Mouse (Mus musculus) spleen, adult 2 months (tissue): Measurements from ENCODE around the gene Srgap2. TPM values are rescaled to one million over a fixed set of nuclear protein-coding genes. Genes with fewer than 3 reads are reported as not detected.

Experiments used
- DNase-seq, 2 experiments: peaks; one replicate each; pipeline versions ENCODE4 v3.0.0 to v3.0.0-alpha.2; 2012 to 2021; ENCODE audit warnings: low spot score in 2 of 2, low read depth in 1 of 2
- H3K27ac ChIP-seq: fragments of 200-500 bp; 2 replicates; pipeline ENCODE4 v1.5.1; 2012; ENCODE audit warnings: low read length, inconsistent platforms; ENCODE audit not compliant: insufficient read depth
- H3K27me3 ChIP-seq: fragments of 200-500 bp; 2 replicates; pipeline ENCODE4 v1.6.1; 2012; ENCODE audit warnings: mild to moderate bottlenecking, moderate library complexity, low read length, inconsistent platforms; ENCODE audit not compliant: control insufficient read depth, insufficient read depth
- H3K36me3 ChIP-seq: fragments of 200-500 bp; 2 replicates; pipeline ENCODE4 v1.6.1; 2012; ENCODE audit warnings: mild to moderate bottlenecking, low read length, inconsistent platforms; ENCODE audit not compliant: control insufficient read depth, insufficient read depth
- H3K4me1 ChIP-seq: fragments of 200-500 bp; 2 replicates; pipeline ENCODE4 v1.6.1; 2011; ENCODE audit warnings: inconsistent platforms; ENCODE audit not compliant: control insufficient read depth, insufficient read depth, insufficient read length
- H3K4me3 ChIP-seq: fragments of 200-500 bp; 2 replicates; pipeline ENCODE4 v1.5.1; 2011; ENCODE audit warnings: mild to moderate bottlenecking, inconsistent platforms; ENCODE audit not compliant: insufficient read depth, insufficient read length; ENCODE audit errors: extremely low read depth
- CTCF ChIP-seq: fragments of 200-500 bp; IDR thresholded peaks from 2 replicates; pipeline ENCODE4 v1.5.1; 2011; ENCODE audit warnings: mild to moderate bottlenecking, inconsistent platforms; ENCODE audit not compliant: insufficient read depth, insufficient read length, insufficient replicate concordance; ENCODE audit errors: extremely low read depth
- POLR2A ChIP-seq: fragments of 200-500 bp; IDR thresholded peaks from 2 replicates; pipeline ENCODE4 v1.6.1; 2011; ENCODE audit warnings: low read depth, low read length, inconsistent platforms
- WGBS: fragments of 180-500 bp; shearing (Covaris S2); methylation state at CpG from one replicate; pipeline ENCODE4 v1.1.7; 2018; 5-methylcytosine and 5-hydroxymethylcytosine counted together
- polyA plus RNA-seq: library from polyadenylated mRNA; depleted of rRNA; stranded (reverse); fragments of >200 nt; gene quantifications from 2 replicates; pipeline ENCODE4 v1.2.3, GENCODE M21; 2012

Srgap2 gene
- polyA plus RNA-seq, 1 experiment = 11.0 TPM

DNA sequence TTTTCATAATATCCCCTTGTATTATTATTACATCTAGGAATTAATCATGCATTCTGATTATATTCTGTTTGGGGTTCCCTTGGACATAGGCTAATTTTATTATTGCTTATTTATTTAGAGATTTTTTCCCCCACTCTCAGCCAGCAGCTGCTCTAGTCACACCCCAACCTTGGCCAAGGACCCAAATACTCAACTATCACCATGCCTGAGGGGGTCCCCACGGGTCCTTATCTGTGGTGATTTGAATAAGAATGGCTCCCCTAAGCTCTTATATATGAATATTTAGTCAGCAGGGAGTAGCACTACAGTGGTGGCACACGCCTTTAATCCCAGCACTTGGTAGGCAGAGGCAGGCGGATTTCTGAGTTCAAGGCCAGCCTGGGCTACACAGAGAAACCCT is 215.9 kb downstream of the Srgap2 start:
- H3K4me1 ChIP-seq = no peaks in the 10 kb centered on the region
- WGBS = 89% methylated on average over 3 of the region's 3 CpGs
- H3K36me3 ChIP-seq = peaks cover 6% of the 10 kb centered on the region; the same call in 1 of the 2 replicates
- no peaks in the 10 kb centered on the region for H3K27me3 ChIP-seq
- no peak overlapping the region for H3K27ac ChIP-seq
- no peak overlapping the region for H3K4me3 ChIP-seq
- DNase-seq = no peak
- no peak for TF ChIP-seq CTCF
- no peak for TF ChIP-seq POLR2A

DNA sequence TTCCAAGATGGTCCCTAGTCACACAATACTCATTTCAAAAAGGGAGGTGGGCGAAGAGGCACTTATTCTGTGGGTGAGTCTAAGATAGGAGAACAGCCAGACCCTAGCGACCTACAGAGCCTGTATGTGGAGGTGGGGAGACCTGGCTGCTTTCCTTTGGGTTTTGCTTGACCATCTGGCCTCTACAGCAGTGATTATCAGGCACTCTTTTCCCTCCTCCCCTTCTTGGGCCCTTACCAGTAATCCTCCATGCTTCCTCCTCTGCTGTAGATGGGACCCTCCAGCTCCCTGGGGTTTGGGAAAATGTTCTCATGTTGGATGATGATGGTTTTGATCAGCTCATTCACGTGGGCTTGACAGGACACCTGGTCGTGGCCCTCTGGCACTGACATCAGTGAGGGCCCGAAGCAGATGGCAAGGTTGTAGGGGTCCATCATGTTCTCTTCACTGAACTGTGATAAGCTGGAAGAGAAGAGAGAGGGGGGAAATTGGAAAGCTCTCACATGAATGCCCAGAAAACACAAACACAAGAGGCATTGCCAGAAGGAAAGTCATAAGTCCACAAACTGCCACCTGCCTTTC is 216.8 kb downstream of the Srgap2 start:
- Histone ChIP-seq H3K27me3 (no peaks in the 10 kb centered on the region), H3K4me1 (no peaks in the 10 kb centered on the region), H3K4me3 (no peak overlapping the region), H3K36me3 (0 out of 2 replicates have a peak, but pooled peaks cover 3% of the 10 kb centered on the region), H3K27ac (no peak overlapping the region)
- no peak for DNase-seq
- WGBS = 94% methylated on average over 5 of the region's 5 CpGs
- no peak for TF ChIP-seq CTCF
- TF ChIP-seq POLR2A = no peak

DNA sequence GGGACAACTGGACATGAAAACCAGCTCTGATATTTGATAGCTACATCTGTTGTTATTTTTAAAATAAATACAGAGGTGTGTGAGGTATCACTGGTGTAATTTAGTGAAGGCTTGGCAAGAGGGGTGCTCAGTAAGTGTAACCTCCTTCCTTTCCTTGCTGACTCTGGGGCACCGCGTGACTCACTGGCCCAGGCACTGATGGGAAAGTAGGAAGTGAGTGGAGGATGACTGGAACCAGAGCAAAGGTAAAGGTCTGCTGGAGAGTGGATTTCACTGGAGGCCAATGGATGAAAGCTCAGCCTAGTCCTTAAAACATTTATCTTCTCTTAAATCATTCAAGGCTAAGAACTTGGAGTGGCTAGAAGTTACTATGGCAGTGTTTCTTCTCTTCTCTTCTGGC is 226.4 kb downstream of the Srgap2 start:
- Histone ChIP-seq H3K27me3 (no peaks in the 10 kb centered on the region), H3K36me3 (peaks cover 9% of the 10 kb centered on the region), H3K4me3 (no peak overlapping the region), H3K27ac (no peak overlapping the region), H3K4me1 (no peaks in the 10 kb centered on the region)
- no peak for DNase-seq
- TF ChIP-seq CTCF (no peak), POLR2A (no peak)
- WGBS = 96% methylated on average over 2 of the region's 2 CpGs

DNA sequence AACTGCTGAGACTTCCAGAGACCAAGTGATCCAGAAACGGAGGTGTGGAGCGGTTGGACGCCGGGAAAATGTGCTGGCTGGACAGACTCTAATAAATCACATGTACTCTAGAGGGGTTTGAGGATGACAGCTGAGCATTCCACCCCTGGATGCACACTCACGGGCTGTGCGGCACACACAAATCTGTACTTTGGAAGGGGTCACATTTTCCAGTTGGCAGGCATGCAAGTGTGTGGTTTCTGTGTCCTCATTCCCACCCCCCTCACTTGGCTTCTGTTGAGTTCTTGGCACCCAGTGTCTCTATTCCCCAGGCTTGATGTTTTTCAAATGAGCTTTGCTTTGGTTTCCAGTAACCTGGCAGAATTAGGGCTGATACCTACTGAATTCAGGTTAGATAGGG is 227.4 kb downstream of the Srgap2 start:
- H3K27ac ChIP-seq = no peak overlapping the region
- peaks cover 11% of the 10 kb centered on the region for H3K36me3 ChIP-seq
- H3K4me3 ChIP-seq = no peak overlapping the region
- 94% methylated on average over 6 of the region's 6 CpGs for WGBS
- no peak for TF ChIP-seq CTCF
- TF ChIP-seq POLR2A = no peak
- H3K4me1 ChIP-seq = no peaks in the 10 kb centered on the region
- no peaks in the 10 kb centered on the region for H3K27me3 ChIP-seq
- no peak for DNase-seq

DNA sequence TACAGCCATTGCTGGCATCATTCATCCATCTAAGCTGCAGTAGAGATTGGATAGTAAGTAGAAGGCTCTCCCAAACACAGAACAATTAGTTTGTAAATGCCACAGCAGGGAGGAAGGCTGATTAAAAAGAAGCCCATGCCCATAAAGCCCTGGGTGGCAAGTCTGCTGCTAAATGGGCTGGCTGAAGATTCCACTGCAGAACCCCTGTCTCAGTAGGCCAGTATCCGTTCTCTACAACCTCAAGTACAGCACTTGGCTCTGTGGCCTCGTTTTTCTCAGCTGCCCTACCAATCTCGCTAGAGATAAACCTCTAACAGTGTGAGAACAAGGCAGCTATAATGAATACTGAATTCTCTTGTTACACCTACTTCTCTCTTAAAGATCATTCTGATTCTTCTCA is 227.9 kb downstream of the Srgap2 start:
- no peak for DNase-seq
- Histone ChIP-seq H3K36me3 (peaks cover 11% of the 10 kb centered on the region), H3K27ac (no peak overlapping the region), H3K27me3 (no peaks in the 10 kb centered on the region), H3K4me1 (no peaks in the 10 kb centered on the region), H3K4me3 (no peak overlapping the region)
- TF ChIP-seq CTCF = no peak
- no peak for TF ChIP-seq POLR2A
- 87% methylated on average over 3 of the region's 3 CpGs for WGBS

DNA sequence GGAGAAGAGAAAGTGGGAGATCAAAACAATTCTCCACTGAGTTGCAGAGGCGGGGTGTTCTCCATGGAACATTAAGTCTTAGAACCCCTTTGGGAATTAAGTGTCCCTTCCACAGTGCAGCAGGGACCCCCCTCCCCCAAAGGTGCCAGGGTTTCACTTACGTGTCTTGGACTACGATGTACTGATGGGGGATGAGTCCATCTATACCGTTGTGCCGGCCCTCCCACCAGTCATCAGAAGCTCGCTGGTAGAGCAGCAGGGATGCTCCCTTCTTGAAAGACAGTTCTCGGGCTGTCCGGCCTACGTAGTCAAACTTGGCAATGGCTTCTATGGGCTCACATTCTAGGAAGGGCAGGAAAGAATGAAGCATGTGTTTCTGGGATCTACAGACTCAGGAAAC is 229.0 kb downstream of the Srgap2 start:
- H3K4me3 ChIP-seq = no peak overlapping the region
- 94% methylated on average over 9 of the region's 9 CpGs for WGBS
- H3K36me3 ChIP-seq = peaks cover 11% of the 10 kb centered on the region
- no peak overlapping the region for H3K27ac ChIP-seq
- H3K4me1 ChIP-seq = no peaks in the 10 kb centered on the region
- no peaks in the 10 kb centered on the region for H3K27me3 ChIP-seq
- DNase-seq = no peak
- TF ChIP-seq CTCF (no peak), POLR2A (no peak)

DNA sequence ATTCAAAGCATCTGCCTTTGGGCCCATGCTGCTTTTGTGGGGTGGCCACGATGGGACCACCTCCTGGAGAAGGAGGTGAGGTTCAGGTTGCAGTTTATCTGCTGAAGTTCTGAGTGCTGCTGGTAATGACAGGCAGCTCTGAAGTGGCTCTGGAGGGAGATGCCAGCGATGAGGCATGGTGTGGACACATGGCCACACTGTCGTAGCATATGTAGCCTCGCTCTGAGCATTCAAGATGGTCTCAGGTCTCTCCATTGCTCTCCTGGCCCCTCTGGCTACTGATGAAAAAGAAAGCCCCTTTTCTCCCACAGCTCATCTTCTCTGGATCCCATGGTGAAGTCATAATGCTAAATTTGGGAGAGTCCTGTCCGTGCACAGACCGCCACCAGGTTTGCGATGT is 230.4 kb downstream of the Srgap2 start:
- Histone ChIP-seq H3K4me1 (no peaks in the 10 kb centered on the region), H3K27ac (no peak overlapping the region), H3K4me3 (no peak overlapping the region), H3K36me3 (peaks cover 13% of the 10 kb centered on the region), H3K27me3 (no peaks in the 10 kb centered on the region)
- WGBS = 95% methylated on average over 7 of the region's 7 CpGs
- DNase-seq = no peak
- no peak for TF ChIP-seq CTCF

DNA sequence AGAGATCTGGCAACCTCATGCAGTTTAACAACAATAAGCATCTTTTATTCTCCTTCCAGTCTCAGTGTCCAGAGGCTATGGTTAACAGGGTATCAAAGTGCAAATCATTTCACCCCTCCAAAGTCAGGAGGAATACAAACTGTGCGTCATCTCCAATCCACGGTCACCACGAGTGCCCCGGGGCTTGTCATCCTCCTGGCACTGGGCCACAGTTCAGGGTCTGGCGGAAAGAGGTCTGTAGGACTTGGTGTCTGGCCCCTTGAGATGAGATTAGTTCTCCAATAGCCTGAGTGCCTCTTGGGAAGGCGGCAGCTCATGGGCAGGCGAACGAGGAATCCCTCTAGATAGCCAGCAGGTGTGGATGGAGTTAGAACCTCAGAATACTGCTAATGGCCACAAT is 232.0 kb downstream of the Srgap2 start:
- TF ChIP-seq CTCF (no peak), POLR2A (no peak)
- H3K27me3 ChIP-seq = no peaks in the 10 kb centered on the region
- 90% methylated on average over 8 of the region's 8 CpGs for WGBS
- no peak overlapping the region for H3K4me3 ChIP-seq
- DNase-seq = no peak
- H3K4me1 ChIP-seq = no peaks in the 10 kb centered on the region
- no peak overlapping the region for H3K27ac ChIP-seq
- H3K36me3 ChIP-seq = peaks cover 12% of the 10 kb centered on the region
